Mouse (Mus musculus): Measurements from ENCODE around the gene Fosl1.
"Not testable (repeated sequence)": the region's sequence is repeated elsewhere in the genome, so short reads cannot be mapped to it uniquely, and the experiment has no call there.

Gene Fosl1

GRCm38 (mm10) chr19:5447515-5448353, at the start of gene Fosl1:
TSS of gene Fosl1 (plus strand) at chr19:5447547.
- DNase-seq (ENCODE audit: low spot score in 2 of 2) = peak in 1 of 2 experiments; percentile 63

GRCm38 (mm10) chr19:5401073-5401472, 46.3 kb upstream of the Fosl1 start:
- not testable (repeated sequence) for DNase-seq (ENCODE audit: low spot score in 2 of 2)

GRCm38 (mm10) chr19:5402293-5402692, 45.1 kb upstream of the Fosl1 start, which contains the start of gene Tsga10ip:
TSS of gene Tsga10ip (minus strand) at chr19:5402526.
- no peak for DNase-seq (ENCODE audit: low spot score in 2 of 2)

GRCm38 (mm10) chr19:5405924-5406323, 41.4 kb upstream of the Fosl1 start:
- DNase-seq (ENCODE audit: low spot score in 2 of 2) = no peak

GRCm38 (mm10) chr19:5406531-5407126, 40.7 kb upstream of the Fosl1 start:
- DNase-seq (ENCODE audit: low spot score in 2 of 2) = peak in 1 of 2 experiments; percentile 24

- peak in 1 of 2 experiments; percentile 26 for DNase-seq (ENCODE audit: low spot score in 2 of 2)
Observed at GRCm38 (mm10) chr19:5407133-5407532, 40.2 kb upstream of the Fosl1 start.

- DNase-seq (ENCODE audit: low spot score in 2 of 2) = no peak
Observed at GRCm38 (mm10) chr19:5408057-5409001, 39.0 kb upstream of the Fosl1 start.

- no peak for DNase-seq (ENCODE audit: low spot score in 2 of 2)
Observed at GRCm38 (mm10) chr19:5409068-5409467, 38.3 kb upstream of the Fosl1 start.

GRCm38 (mm10) chr19:5410641-5411040, 36.7 kb upstream of the Fosl1 start:
- DNase-seq (ENCODE audit: low spot score in 2 of 2) = no peak

GRCm38 (mm10) chr19:5411961-5412360, 35.4 kb upstream of the Fosl1 start:
- no peak for DNase-seq (ENCODE audit: low spot score in 2 of 2)

GRCm38 (mm10) chr19:5413840-5414239, 33.5 kb upstream of the Fosl1 start:
- DNase-seq (ENCODE audit: low spot score in 2 of 2) = no peak

- DNase-seq (ENCODE audit: low spot score in 2 of 2) = no peak
Observed at GRCm38 (mm10) chr19:5414534-5414957, 32.8 kb upstream of the Fosl1 start.

GRCm38 (mm10) chr19:5418750-5419466, 28.4 kb upstream of the Fosl1 start:
- DNase-seq (ENCODE audit: low spot score in 2 of 2) = no peak

- DNase-seq (ENCODE audit: low spot score in 2 of 2) = no peak
Observed at GRCm38 (mm10) chr19:5419630-5420029, 27.7 kb upstream of the Fosl1 start.

GRCm38 (mm10) chr19:5420579-5420978, 26.8 kb upstream of the Fosl1 start:
- no peak for DNase-seq (ENCODE audit: low spot score in 2 of 2)

- DNase-seq (ENCODE audit: low spot score in 2 of 2) = no peak
Observed at GRCm38 (mm10) chr19:5421784-5422183, 25.6 kb upstream of the Fosl1 start.

- DNase-seq (ENCODE audit: low spot score in 2 of 2) = no peak
Observed at GRCm38 (mm10) chr19:5422267-5422666, 25.1 kb upstream of the Fosl1 start.

- no peak for DNase-seq (ENCODE audit: low spot score in 2 of 2)
Observed at GRCm38 (mm10) chr19:5422895-5423443, 24.4 kb upstream of the Fosl1 start.

- no peak for DNase-seq (ENCODE audit: low spot score in 2 of 2)
Observed at GRCm38 (mm10) chr19:5423561-5423960, 23.8 kb upstream of the Fosl1 start.

- DNase-seq (ENCODE audit: low spot score in 2 of 2) = peak; percentile 66 to 69
Observed at GRCm38 (mm10) chr19:5424092-5424781, 23.1 kb upstream of the Fosl1 start.
